Mouse (Mus musculus) brain, adult 2 months (tissue): ENCODE data around the gene Trim80.
"Not testable (repeated sequence)": the region's sequence is repeated elsewhere in the genome, so short reads cannot be mapped to it uniquely, and the experiment has no call there.

Experiments
- DNase-seq: peaks from one replicate; pipeline ENCODE4 v3.0.0; 2011; ENCODE audit warnings: low read depth, low spot score

Gene Trim80

GRCm38 (mm10) chr11:115427482-115428331 lies 12.6 kb upstream of the Trim80 start:
- DNase-seq, result peak; percentile 92

DNA sequence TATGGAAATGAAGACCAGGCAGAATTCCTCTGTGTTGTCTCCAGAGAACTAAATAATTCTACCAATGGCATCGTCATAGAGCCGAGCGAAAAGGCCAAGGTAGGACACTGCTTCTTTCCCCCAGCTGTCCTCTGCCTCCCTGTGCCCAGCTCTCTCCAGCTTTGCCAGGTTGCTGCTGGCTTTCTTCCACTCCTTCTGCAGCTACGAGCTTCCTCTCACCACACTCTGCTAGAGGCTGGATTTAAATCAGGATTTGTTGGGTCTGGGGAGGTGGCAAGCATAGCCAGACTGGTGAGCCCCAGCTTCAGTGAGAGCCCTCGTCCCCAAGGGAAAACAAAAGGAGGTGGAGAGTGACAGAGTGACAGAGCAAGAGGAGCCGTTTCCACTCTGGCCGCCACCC lies 11.0 kb upstream of the Trim80 start:
- peak; percentile 80 for DNase-seq

- DNase-seq, result no peak
Measured at GRCm38 (mm10) chr11:115430561-115430960, 9.8 kb upstream of the Trim80 start.

DNA sequence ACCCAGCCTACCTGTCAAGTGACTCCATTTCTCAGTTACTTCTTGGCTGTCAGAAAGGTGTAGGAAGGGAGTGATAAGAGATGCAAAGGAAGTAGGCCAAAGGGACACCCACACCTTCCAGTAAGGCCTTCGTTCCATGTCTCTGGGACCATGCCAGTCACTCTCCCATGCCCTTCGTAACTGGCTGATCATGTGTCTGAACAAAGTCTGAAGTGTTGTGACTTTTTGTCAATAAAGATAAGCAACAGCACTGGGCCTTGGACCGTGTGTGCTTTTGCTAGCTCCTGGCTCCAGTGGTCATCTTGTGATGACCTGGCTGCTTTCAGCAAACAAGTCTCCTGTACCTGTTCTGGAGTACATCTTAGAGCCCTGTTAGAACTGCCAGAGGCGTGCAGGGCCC lies 7.5 kb upstream of the Trim80 start:
- DNase-seq, result no peak

GRCm38 (mm10) chr11:115433342-115433741 lies 7.0 kb upstream of the Trim80 start:
- no peak for DNase-seq

DNA sequence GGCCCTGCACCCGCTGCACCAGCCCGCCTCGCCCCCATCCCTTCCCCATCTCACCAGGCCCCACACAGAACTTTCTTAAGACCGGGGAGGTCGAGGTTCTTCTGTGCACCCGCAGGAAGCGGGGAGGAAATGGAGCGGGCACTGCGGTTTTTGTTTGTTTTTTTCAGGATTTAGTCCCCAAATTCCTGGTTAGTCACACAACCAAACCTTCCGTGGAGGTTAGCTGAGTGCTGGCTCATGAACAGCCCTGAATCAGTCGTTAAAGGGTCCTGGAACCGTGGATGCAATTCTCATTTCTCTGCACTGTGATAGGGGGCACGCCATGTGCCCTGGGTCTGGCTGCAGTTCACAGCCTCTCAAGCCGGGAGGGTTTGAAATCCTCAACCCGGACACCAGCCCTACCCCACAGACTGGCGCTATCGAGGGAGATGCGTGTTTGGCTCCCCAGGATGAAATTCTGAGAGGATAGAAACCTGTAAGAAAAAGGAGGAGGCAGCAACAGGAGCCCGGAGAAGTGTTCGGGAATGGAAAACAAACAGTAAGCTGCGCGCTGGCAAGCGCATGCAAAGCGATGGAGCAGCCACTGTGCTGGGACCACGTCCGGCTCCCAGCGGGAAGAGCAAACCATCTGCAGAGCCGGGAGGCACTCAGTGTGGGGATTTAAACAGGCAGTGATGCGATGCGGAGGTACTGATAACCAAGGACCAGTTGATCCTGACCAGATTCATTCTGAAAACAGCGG lies 4.6 kb upstream of the Trim80 start:
- peak; percentile 85 for DNase-seq

DNA sequence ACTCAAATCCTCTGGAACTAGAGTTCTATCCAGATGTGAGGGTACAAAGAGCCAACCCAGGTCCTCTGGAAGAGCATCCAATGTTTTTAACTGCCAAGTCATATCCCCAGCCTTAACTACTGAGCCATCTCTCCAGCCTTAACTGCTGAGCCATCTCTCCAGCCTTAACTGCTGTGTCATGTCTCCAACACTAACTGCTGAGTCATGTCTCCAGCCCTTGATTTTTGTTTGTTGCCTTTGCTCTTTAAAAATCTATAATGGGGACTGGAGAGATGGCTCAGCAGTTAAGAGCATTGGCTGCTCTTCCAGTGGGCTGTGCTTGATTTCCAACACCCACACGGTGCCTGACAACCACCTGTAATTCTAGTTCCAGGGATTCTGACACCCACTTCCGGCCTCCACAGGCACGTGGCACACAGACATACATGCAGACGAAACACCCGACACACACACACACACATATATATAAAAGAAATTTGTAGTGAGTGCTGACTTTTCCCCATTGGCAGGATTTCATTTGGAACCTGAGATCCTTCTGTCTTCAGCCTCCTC lies 2.7 kb upstream of the Trim80 start:
- peak; percentile 68 for DNase-seq

DNA sequence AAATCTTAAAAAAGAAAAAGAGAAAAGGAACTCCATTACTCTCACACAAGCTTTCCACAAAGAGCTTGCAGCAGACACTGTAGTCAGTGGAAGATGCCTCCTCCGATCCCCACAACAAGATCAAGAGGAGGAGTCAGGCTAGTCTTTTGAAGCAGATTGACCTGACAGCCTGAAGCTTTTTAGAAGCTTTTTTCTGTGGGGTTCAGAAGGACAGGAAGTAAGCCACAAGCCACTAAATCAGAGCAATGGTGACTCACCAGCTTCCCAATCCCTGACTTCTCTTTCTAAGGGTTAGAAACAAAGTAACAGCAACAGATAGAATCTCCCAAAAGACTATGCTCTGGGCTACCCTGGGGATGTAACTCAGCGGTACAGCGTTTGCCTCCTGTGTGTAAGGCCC lies 1.0 kb upstream of the Trim80 start:
- no peak for DNase-seq

GRCm38 (mm10) chr11:115441417-115441816 lies 1.1 kb downstream of the Trim80 start:
- no peak for DNase-seq

DNA sequence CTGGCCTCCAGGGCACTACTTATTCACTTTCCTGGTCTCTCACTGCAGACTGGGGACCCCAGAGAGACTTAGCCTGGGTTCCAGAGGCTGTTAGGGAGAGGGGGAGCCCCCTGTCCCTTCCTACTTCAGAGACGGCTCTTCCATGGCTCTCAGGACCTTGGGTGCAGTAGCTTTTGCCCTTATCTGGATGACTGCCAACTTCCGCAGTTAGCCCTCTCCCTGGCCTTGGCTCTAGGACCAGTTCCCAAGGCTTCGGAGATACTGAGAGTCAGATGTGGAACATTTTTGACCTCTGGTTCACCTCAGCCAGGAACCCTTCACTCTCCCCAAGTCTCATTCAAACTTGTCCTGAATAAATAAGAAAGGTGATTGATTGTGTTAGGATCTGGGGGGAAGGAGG lies 6.6 kb downstream of the Trim80 start:
- no peak for DNase-seq

GRCm38 (mm10) chr11:115447321-115447885 lies 7.1 kb downstream of the Trim80 start:
- no peak for DNase-seq

DNA sequence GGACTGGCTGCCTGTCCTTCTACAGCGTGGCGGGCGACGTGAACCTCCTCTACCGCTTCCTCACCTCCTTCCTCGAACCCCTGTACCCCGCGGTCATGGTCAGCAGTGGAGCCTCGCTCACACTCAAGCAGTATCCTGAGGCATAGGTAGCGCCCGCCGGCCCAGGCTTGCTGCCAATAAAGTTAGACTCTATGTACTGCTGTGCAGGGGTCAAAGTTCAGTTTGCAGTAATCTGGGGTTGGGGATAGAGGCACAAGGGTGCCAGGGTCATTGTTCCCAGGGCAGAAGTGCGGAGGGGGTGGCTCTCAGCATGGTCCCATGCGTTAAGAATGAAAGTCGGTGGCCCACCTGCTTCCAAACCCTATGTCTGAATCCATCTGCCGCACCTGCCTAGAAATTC lies 7.7 kb downstream of the Trim80 start:
- no peak for DNase-seq

DNA sequence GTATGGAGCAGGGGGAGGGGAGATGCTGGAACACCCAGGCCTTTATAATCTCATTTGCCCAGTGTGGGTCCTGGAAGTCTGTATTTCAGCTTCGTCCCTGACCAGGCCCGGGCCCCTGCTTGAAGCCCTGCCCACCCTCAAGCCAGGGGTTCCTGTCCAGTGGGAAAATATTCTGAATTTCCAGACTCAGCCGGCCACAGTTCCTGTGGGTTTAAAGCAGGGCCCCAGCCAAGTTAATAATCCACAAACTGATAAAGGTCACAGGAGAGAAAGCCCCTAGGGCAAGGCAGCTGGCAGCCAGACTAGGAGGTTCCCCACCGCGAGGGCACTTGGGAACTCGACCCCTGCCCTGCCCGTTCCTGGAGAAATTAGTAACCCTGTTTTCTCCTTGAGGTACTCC lies 8.7 kb downstream of the Trim80 start:
- no peak for DNase-seq

DNA sequence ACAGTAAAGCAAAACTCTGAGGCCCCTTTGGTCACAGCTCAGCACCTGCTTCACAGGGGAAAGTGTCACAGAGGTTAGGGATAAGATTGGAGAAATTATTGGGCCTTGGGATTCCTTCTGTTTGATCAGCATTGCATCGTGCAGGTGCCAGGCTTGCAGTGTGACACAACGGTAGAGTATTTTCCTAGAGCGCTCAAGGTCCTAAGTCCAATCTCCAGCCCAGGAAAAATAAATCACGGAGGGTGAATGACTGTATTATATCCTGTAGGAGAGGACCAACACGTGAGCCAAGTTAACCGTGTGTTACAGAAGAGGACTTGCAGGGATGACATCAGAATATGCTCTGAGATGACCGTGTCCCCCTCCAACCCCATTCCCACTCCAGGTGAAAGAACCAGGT lies 9.8 kb downstream of the Trim80 start:
- DNase-seq, result no peak

- no peak for DNase-seq
Measured at GRCm38 (mm10) chr11:115451781-115452241, 11.5 kb downstream of the Trim80 start.

- DNase-seq, result no peak
Measured at GRCm38 (mm10) chr11:115452281-115452860, 12.0 kb downstream of the Trim80 start.

- DNase-seq, result no peak
Measured at GRCm38 (mm10) chr11:115453306-115453705, 13.0 kb downstream of the Trim80 start.

DNA sequence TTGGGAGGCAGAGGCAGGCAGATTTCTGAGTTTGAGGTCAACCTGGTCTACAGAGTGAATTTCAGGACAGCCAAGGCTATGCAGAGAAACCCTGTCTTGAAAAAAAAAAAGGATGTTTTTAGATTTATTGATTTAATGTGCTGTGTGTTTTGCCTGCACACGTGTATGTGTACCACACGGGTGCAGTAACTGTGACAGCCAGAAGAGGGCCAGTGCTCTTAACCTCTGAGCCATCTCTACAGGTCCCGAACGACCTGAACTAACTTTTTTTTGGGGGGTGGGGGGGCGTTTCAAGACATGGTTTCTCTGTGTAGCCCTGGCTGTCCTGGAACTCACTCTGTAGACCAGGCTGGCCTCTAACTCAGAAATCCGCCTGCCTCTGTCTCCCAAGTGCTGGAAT lies 14.5 kb downstream of the Trim80 start:
- not testable (repeated sequence) for DNase-seq

GRCm38 (mm10) chr11:115455619-115456018 lies 15.3 kb downstream of the Trim80 start:
- no peak for DNase-seq

DNA sequence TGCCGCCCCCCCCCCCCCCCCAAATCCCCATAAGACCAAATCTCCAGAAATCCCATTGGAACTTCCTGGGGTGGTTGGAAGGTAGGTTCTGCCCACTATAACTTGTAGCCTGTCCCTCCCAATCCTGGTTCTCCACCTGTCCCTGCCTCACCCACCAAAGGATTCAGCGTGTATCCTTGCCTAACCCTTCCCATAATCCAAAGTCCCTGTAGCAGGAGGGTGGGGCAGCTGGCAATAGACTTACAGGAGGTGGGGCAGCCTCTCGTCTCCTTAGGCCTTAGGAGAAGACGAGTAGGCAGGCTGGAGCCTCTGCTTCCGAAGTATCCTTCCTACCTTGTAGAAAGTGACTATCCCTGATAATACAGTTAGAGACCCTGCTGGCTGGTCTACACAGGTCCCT lies 15.8 kb downstream of the Trim80 start:
- no peak for DNase-seq

DNA sequence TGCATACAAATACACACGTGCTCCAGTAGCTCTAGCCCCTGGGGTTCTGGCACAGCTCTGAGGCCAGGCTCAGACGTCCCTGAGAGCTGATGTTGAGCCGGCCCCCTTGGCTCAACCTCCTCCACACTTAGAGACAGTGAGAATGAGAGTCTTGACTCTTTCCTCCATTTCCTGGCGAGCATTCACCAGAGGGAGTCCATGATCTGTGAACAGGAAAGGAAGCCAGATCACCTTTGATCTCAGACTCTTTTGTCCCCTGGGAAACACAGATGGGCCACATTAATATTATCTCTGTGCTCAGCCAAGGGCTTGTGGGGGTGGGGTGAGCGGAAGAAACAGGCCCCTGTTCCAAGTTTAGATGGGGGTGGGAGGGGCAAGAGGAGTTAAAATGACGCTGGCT lies 17.1 kb downstream of the Trim80 start:
- DNase-seq, result no peak

GRCm38 (mm10) chr11:115460976-115461375 lies 20.6 kb downstream of the Trim80 start:
- DNase-seq, result no peak
